Mouse (Mus musculus) 416B (cell line): ENCODE data around the gene Lrrc8b.
A peak's percentile ranks its signal among the peaks of the same experiment; 100 is the strongest.

Experiments used
- DNase-seq: peaks from one replicate; pipeline ENCODE4 v3.0.0; 2011; ENCODE audit warnings: low read depth

The Lrrc8b gene

GRCm38 (mm10) chr5:105415198-105415791 lies at the start of gene Lrrc8b:
Gene Lrrc8b, plus strand, starts transcription at chr5:105415775.
- DNase-seq: peak; percentile 94

- DNase-seq: peak; percentile 84
Observed at GRCm38 (mm10) chr5:105381482-105381881, 34.1 kb upstream of the Lrrc8b start.

- no peak for DNase-seq
Observed at GRCm38 (mm10) chr5:105390346-105390745, 25.2 kb upstream of the Lrrc8b start.

GRCm38 (mm10) chr5:105393731-105394130 lies 21.8 kb upstream of the Lrrc8b start:
- peak; percentile 53 for DNase-seq

- peak; percentile 61 for DNase-seq
Observed at GRCm38 (mm10) chr5:105395188-105395587, 20.4 kb upstream of the Lrrc8b start.

- no peak for DNase-seq
Observed at GRCm38 (mm10) chr5:105398966-105399365, 16.6 kb upstream of the Lrrc8b start.

- peak; percentile 87 for DNase-seq
Observed at GRCm38 (mm10) chr5:105399631-105400423, 15.7 kb upstream of the Lrrc8b start.

- no peak for DNase-seq
Observed at GRCm38 (mm10) chr5:105400424-105401375, 14.9 kb upstream of the Lrrc8b start.

- no peak for DNase-seq
Observed at GRCm38 (mm10) chr5:105401536-105401935, 14.0 kb upstream of the Lrrc8b start.

GRCm38 (mm10) chr5:105404961-105405360 lies 10.6 kb upstream of the Lrrc8b start:
- DNase-seq: peak; percentile 84

- no peak for DNase-seq
Observed at GRCm38 (mm10) chr5:105407661-105408060, 7.9 kb upstream of the Lrrc8b start.

- DNase-seq: peak; percentile 97
Observed at GRCm38 (mm10) chr5:105409092-105409491, 6.5 kb upstream of the Lrrc8b start.

GRCm38 (mm10) chr5:105410521-105411293 lies 4.9 kb upstream of the Lrrc8b start:
- no peak for DNase-seq

- no peak for DNase-seq
Observed at GRCm38 (mm10) chr5:105411294-105411570, 4.3 kb upstream of the Lrrc8b start.

- no peak for DNase-seq
Observed at GRCm38 (mm10) chr5:105411768-105412167, 3.8 kb upstream of the Lrrc8b start.

GRCm38 (mm10) chr5:105412634-105413033 lies 2.9 kb upstream of the Lrrc8b start:
- DNase-seq: peak; percentile 92

GRCm38 (mm10) chr5:105414341-105415120 lies 1.0 kb upstream of the Lrrc8b start:
- DNase-seq: peak; percentile 53

- peak; percentile 31 for DNase-seq
Observed at GRCm38 (mm10) chr5:105415951-105416675, 538 bp downstream of the Lrrc8b start.

GRCm38 (mm10) chr5:105417217-105417616 lies 1.6 kb downstream of the Lrrc8b start:
- DNase-seq: no peak

GRCm38 (mm10) chr5:105418364-105418763 lies 2.8 kb downstream of the Lrrc8b start:
- DNase-seq: peak; percentile 63
